Comparison of ENCODE assay signal across 9 mouse cellular contexts in genomic region chr5:81022306-81023071, GRCm38 (mm10). TPM values are rescaled to one million over a fixed set of nuclear protein-coding genes. Genes with fewer than 3 reads are reported as not detected.
DNase-seq lines count a peak whose midpoint lies in the region; ATAC-seq and TF ChIP-seq lines count a peak whose summit lies in the region.
"Had no signal": no experiment of that assay in that cellular context is flagged by ENCODE, and none has a peak within 500 bp of the region (broad histone marks: within the 10 kb centered on the region; RNA-seq: fewer than 3 reads in every experiment).

No protein-coding gene starts in this region.

- H3K4me1 ChIP-seq in heart, embryonic 15.5 days (replicated peaks): peaks cover 28% of the 10 kb centered on the region
- H3K4me1 ChIP-seq in lung, embryonic 16.5 days (replicated peaks; ENCODE audit: control insufficient read depth, insufficient read depth, low read length): peaks cover 9% of the 10 kb centered on the region; the same call in 1 of the 2 replicates
- no peaks in the 10 kb centered on the region for H3K4me1 ChIP-seq in thymus, adult 2 months (replicated peaks; ENCODE audit: control insufficient read depth, insufficient read depth, low read length)

- no peak for TF ChIP-seq CTCF in thymus, adult 2 months (IDR thresholded peaks at IDR 0.05; ENCODE audit: borderline replicate concordance, control insufficient read depth, extremely low read depth, insufficient read depth, low read length, poor library complexity)

- H3K27me3 ChIP-seq in heart, embryonic 15.5 days: no peaks in the 10 kb centered on the region
- H3K27me3 ChIP-seq in lung, embryonic 16.5 days (ENCODE audit: control insufficient read depth, insufficient read depth, low read depth, low read length): no peaks in the 10 kb centered on the region; the same call in 1 of the 2 replicates
- H3K27me3 ChIP-seq in thymus, adult 2 months (ENCODE audit: control insufficient read depth, insufficient read depth, low read length): no peaks in the 10 kb centered on the region; the same call in 1 of the 2 replicates

- DNase-seq in kidney, adult 18-20 months: peak; percentile 7
- no peak for DNase-seq in kidney, adult 9 months
- peak; percentile 52 for DNase-seq in embryo, embryonic 9.5 days (ENCODE audit: extremely low spot score)
- peak; percentile 42 to 63 for DNase-seq in layer of hippocampus, postnatal 10 days (ENCODE audit: low spot score in 2 of 2)
- DNase-seq in retina, postnatal 1 day: peak; percentile 61
- DNase-seq in thymus, adult 2 months: no peak

- no peaks in the 10 kb centered on the region for H3K9me3 ChIP-seq in heart, embryonic 15.5 days (replicated peaks)
- no peaks in the 10 kb centered on the region for H3K9me3 ChIP-seq in lung, embryonic 16.5 days (ENCODE audit: control insufficient read depth, low read length)

- TF ChIP-seq POLR2A in thymus, adult 2 months (IDR thresholded peaks at IDR 0.05; ENCODE audit: control insufficient read depth, extremely low read depth, insufficient read depth, low read length, poor library complexity): no peak

- peak overlapping the region; percentile 65 for H3K4me3 ChIP-seq in heart, embryonic 15.5 days
- H3K4me3 ChIP-seq in lung, embryonic 16.5 days (ENCODE audit: low read length): peak overlapping the region; percentile 73
- H3K4me3 ChIP-seq in thymus, adult 2 months (ENCODE audit: control insufficient read depth, insufficient read depth, low read length): no peak overlapping the region

- no peak overlapping the region for H3K27ac ChIP-seq in heart, embryonic 15.5 days
- H3K27ac ChIP-seq in lung, embryonic 16.5 days (ENCODE audit: low read length): no peak overlapping the region
- H3K27ac ChIP-seq in thymus, adult 2 months (ENCODE audit: control insufficient read depth, insufficient read depth, low read length): no peak overlapping the region

- H3K4me2 ChIP-seq in heart, embryonic 15.5 days: peak overlapping the region; percentile 97
- peak overlapping the region; percentile 83 for H3K4me2 ChIP-seq in lung, embryonic 16.5 days (ENCODE audit: low read depth, low read length)

- H3K36me3 ChIP-seq in heart, embryonic 15.5 days: no peaks in the 10 kb centered on the region
- no peaks in the 10 kb centered on the region for H3K36me3 ChIP-seq in lung, embryonic 16.5 days (ENCODE audit: control insufficient read depth, insufficient read depth, low read length)
- no peaks in the 10 kb centered on the region for H3K36me3 ChIP-seq in thymus, adult 2 months (ENCODE audit: control insufficient read depth, insufficient read depth, low read length)
- H3K36me3 ChIP-seq: G1E had no signal

- peak overlapping the region; percentile 63 for H3K9ac ChIP-seq in heart, embryonic 15.5 days
- peak overlapping the region; percentile 75 for H3K9ac ChIP-seq in lung, embryonic 16.5 days (ENCODE audit: low read length)

- 3% methylated on average over 24 of the region's 24 CpGs for WGBS in heart, embryonic 15.5 days
- WGBS in lung, embryonic 16.5 days: 1% methylated on average over 24 of the region's 24 CpGs
- WGBS in thymus, adult 2 months: 12% methylated on average over 24 of the region's 24 CpGs

- ATAC-seq in heart, embryonic 15.5 days (replicated peaks; ENCODE audit: insufficient number of reproducible peaks, insufficient read depth, low FRiP score, low read depth): no peak
- ATAC-seq in lung, embryonic 16.5 days (ENCODE audit: low read depth): no peak

RNA-seq across cellular contexts. Expression of gene Adgrl3, which starts 2.6 kb away (rescaled TPM):
- 5.2 and 5.4 TPM in 2 replicates for polyA plus RNA-seq in heart, embryonic 15.5 days (2015; fragmentation: Nextera tagmentation; extraction: Ambion mirVana)
- 100 to 1,000 TPM; 194 to 218 TPM for total RNA-seq in layer of hippocampus, postnatal 10 days (2021)
- 13.8 and 16.5 TPM in 2 replicates for polyA plus RNA-seq in lung, embryonic 16.5 days (2015; fragmentation: Nextera tagmentation; extraction: Ambion mirVana)
- polyA plus RNA-seq in thymus, adult 2 months (2012; rRNA removed): 0.59 and 0.62 TPM in 2 replicates
- polyA plus RNA-seq: G1E had no signal

Comparison
In these comparisons a context has a peak if more than half of its experiments do, and no peak if none do; other contexts are left out.
1. DNase-seq: peak in kidney, adult 18-20 months (single experiment), embryo, embryonic 9.5 days (single experiment), layer of hippocampus, postnatal 10 days (2 of 2) and retina, postnatal 1 day (single experiment); none in kidney, adult 9 months (single experiment) and thymus, adult 2 months (single experiment).